In genomic region chr14:119138786-119139100, GRCm38 (mm10) we compare ENCODE assay signal across 8 mouse cellular contexts. TPM values are rescaled to one million over a fixed set of nuclear protein-coding genes. Genes with fewer than 3 reads are reported as not detected.
DNase-seq lines count a peak whose midpoint lies in the region; ATAC-seq lines count a peak whose summit lies in the region.

No protein-coding gene starts in this region.

- H3K4me3 ChIP-seq in kidney, embryonic 15.5 days (replicated peaks) = peak overlapping the region; percentile 54
- H3K4me3 ChIP-seq in embryonic facial prominence, embryonic 11.5 days (ENCODE audit: low read depth, low read length) = peak overlapping the region; percentile 61
- H3K4me3 ChIP-seq in neural tube, embryonic 11.5 days (ENCODE audit: low read depth, low read length) = peak overlapping the region; percentile 65

- no peak for DNase-seq in kidney, postnatal 14 days
- peak; percentile 12 to 15 for DNase-seq in adrenal gland, postnatal 36 days
- no peak for DNase-seq in embryonic facial prominence, embryonic 11.5 days (ENCODE audit: low spot score)
- peak; percentile 21 for DNase-seq in kidney, postnatal 10 days
- DNase-seq in neural tube, embryonic 11.5 days (ENCODE audit: low spot score) = peak; percentile 12
- DNase-seq in frontal cortex, postnatal 36 days (ENCODE audit: low spot score in 2 of 2) = no peak

- no peaks in the 10 kb centered on the region for H3K36me3 ChIP-seq in kidney, embryonic 15.5 days
- H3K36me3 ChIP-seq in embryonic facial prominence, embryonic 11.5 days (replicated peaks; ENCODE audit: control insufficient read depth, insufficient read depth, low read depth, low read length) = no peaks in the 10 kb centered on the region
- no peaks in the 10 kb centered on the region for H3K36me3 ChIP-seq in neural tube, embryonic 11.5 days (ENCODE audit: control insufficient read depth, insufficient read depth, low read length)

- peak overlapping the region; percentile 57 for H3K9ac ChIP-seq in kidney, embryonic 15.5 days
- no peak overlapping the region for H3K9ac ChIP-seq in embryonic facial prominence, embryonic 11.5 days (replicated peaks; ENCODE audit: low read length)
- peak overlapping the region; percentile 56; the same call in 1 of the 2 replicates for H3K9ac ChIP-seq in neural tube, embryonic 11.5 days (ENCODE audit: low read length)

- H3K4me2 ChIP-seq in kidney, embryonic 15.5 days = peak overlapping the region; percentile 100
- H3K4me2 ChIP-seq in embryonic facial prominence, embryonic 11.5 days (ENCODE audit: low read depth, low read length) = peak overlapping the region; percentile 96
- peak overlapping the region; percentile 98 for H3K4me2 ChIP-seq in neural tube, embryonic 11.5 days (ENCODE audit: low read depth)

- WGBS in kidney, embryonic 15.5 days = 0% methylated on average over 20 of the region's 20 CpGs
- WGBS in embryonic facial prominence, embryonic 11.5 days = 3% methylated on average over 20 of the region's 20 CpGs
- 1% methylated on average over 20 of the region's 20 CpGs for WGBS in neural tube, embryonic 11.5 days

- no peak for ATAC-seq in kidney, embryonic 15.5 days (replicated peaks; ENCODE audit: low FRiP score)
- no peak for ATAC-seq in embryonic facial prominence, embryonic 11.5 days (replicated peaks; ENCODE audit: insufficient number of reproducible peaks, low FRiP score, low TSS enrichment, low read depth)
- no peak for ATAC-seq in neural tube, embryonic 11.5 days (ENCODE audit: insufficient read depth, low FRiP score, low TSS enrichment)
- no peak for ATAC-seq in inflammation-experienced regulatory T-cells, adult 6 months

- H3K4me1 ChIP-seq in kidney, embryonic 15.5 days = peaks cover 19% of the 10 kb centered on the region
- H3K4me1 ChIP-seq in embryonic facial prominence, embryonic 11.5 days (ENCODE audit: control insufficient read depth, insufficient read depth, low read length) = no peaks in the 10 kb centered on the region; the same call in 1 of the 2 replicates
- peaks cover 5% of the 10 kb centered on the region; the same call in 1 of the 2 replicates for H3K4me1 ChIP-seq in neural tube, embryonic 11.5 days (ENCODE audit: control insufficient read depth, insufficient read depth, low read length)

- H3K9me3 ChIP-seq in kidney, embryonic 15.5 days (replicated peaks) = no peaks in the 10 kb centered on the region
- no peaks in the 10 kb centered on the region for H3K9me3 ChIP-seq in embryonic facial prominence, embryonic 11.5 days (replicated peaks; ENCODE audit: control insufficient read depth, low read length)
- H3K9me3 ChIP-seq in neural tube, embryonic 11.5 days (ENCODE audit: control insufficient read depth, low read length) = no peaks in the 10 kb centered on the region

- H3K27ac ChIP-seq in kidney, embryonic 15.5 days = no peak overlapping the region
- no peak overlapping the region for H3K27ac ChIP-seq in embryonic facial prominence, embryonic 11.5 days (replicated peaks; ENCODE audit: low read depth, low read length)
- H3K27ac ChIP-seq in neural tube, embryonic 11.5 days (ENCODE audit: low read depth, low read length) = no peak overlapping the region

- H3K27me3 ChIP-seq in kidney, embryonic 15.5 days = peaks cover 69% of the 10 kb centered on the region
- peaks cover 30% of the 10 kb centered on the region for H3K27me3 ChIP-seq in embryonic facial prominence, embryonic 11.5 days (ENCODE audit: control insufficient read depth, insufficient read depth, low read length)
- peaks cover 37% of the 10 kb centered on the region for H3K27me3 ChIP-seq in neural tube, embryonic 11.5 days (ENCODE audit: control insufficient read depth, insufficient read depth, low read length)

RNA-seq across cellular contexts. Expression of gene Hs6st3, which starts 0.6 kb away (rescaled TPM):
- 0.09 and 0.18 TPM in 2 replicates for polyA plus RNA-seq in kidney, embryonic 15.5 days (2015; fragmentation: Nextera tagmentation; extraction: Ambion mirVana)
- under 1 TPM; 0.43 to 0.83 TPM for total RNA-seq in adrenal gland, postnatal 36 days (2021)
- 0.20 and 0.24 TPM in 2 replicates for polyA plus RNA-seq in embryonic facial prominence, embryonic 11.5 days (2014; fragmentation: Nextera tagmentation; extraction: Ambion mirVana)
- polyA plus RNA-seq in neural tube, embryonic 11.5 days (2014; fragmentation: Nextera tagmentation; extraction: Ambion mirVana) = 0.42 and 0.53 TPM in 2 replicates
- not detected for polyA plus RNA-seq in inflammation-experienced regulatory T-cells, adult 6 months (2017; shearing (Covaris generic))

RNA-seq across cellular contexts. Expression of gene Uggt2, which starts 39.5 kb away (rescaled TPM):
- 12.7 and 13.3 TPM in 2 replicates for polyA plus RNA-seq in kidney, embryonic 15.5 days (2015; fragmentation: Nextera tagmentation; extraction: Ambion mirVana)
- 10 to 100 TPM in 1 of 2 experiments, 1 to 10 TPM in 1; 9.5 to 13.2 TPM for total RNA-seq in adrenal gland, postnatal 36 days (2021)
- polyA plus RNA-seq in embryonic facial prominence, embryonic 11.5 days (2014; fragmentation: Nextera tagmentation; extraction: Ambion mirVana) = 13.5 and 15.6 TPM in 2 replicates
- 16.2 and 16.4 TPM in 2 replicates for polyA plus RNA-seq in neural tube, embryonic 11.5 days (2014; fragmentation: Nextera tagmentation; extraction: Ambion mirVana)
- polyA plus RNA-seq in inflammation-experienced regulatory T-cells, adult 6 months (2017; shearing (Covaris generic)) = 1 to 10 TPM in 2 of 3 experiments, under 1 TPM in 1; 0.59 to 3.8 (median 3.0) TPM

Comparison
In these comparisons a context has a peak if more than half of its experiments do, and no peak if none do; other contexts are left out.
1. DNase-seq: peak in adrenal gland, postnatal 36 days (2 of 2), kidney, postnatal 10 days (single experiment) and neural tube, embryonic 11.5 days (single experiment); none in kidney, postnatal 14 days (single experiment), embryonic facial prominence, embryonic 11.5 days (single experiment) and frontal cortex, postnatal 36 days (0 of 2).
2. Peak in every context shown above with its lines, with median percentiles within 50 percentile points of each other: H3K4me2 ChIP-seq and H3K4me3 ChIP-seq.